Mouse (Mus musculus): ENCODE results near the gene Pi4kb. TPM values are rescaled to one million over a fixed set of nuclear protein-coding genes. Genes with fewer than 3 reads are reported as not detected.

The Pi4kb gene
- polyA plus RNA-seq, 1 experiment from 2014 or later, result 22.1 TPM

GRCm38 (mm10) chr3:94952806-94953205 is 21.7 kb upstream of the Pi4kb start:
- Histone ChIP-seq H3K4me3 (ENCODE audit: low read length) (peak overlapping the region; percentile 80), H3K9me3 (ENCODE audit: control insufficient read depth, low read length) (no peaks in the 10 kb centered on the region), H3K36me3 (ENCODE audit: control insufficient read depth, insufficient read depth, low read length) (peaks cover 18% of the 10 kb centered on the region), H3K27me3 (replicated peaks; ENCODE audit: control insufficient read depth, insufficient read depth, low read length) (no peaks in the 10 kb centered on the region), H3K4me1 (ENCODE audit: control insufficient read depth, insufficient read depth, low read depth, low read length) (peaks cover 10% of the 10 kb centered on the region), H3K4me2 (ENCODE audit: low read length) (peak overlapping the region; percentile 57), H3K27ac (ENCODE audit: low read depth, low read length) (no peak overlapping the region), H3K9ac (ENCODE audit: low read depth, low read length) (no peak overlapping the region)
- ATAC-seq, result no peak
- 71% methylated on average over 5 of the region's 5 CpGs for WGBS

GRCm38 (mm10) chr3:94953384-94953763 is 21.2 kb upstream of the Pi4kb start:
- no peak for ATAC-seq
- 13% methylated on average over 9 of the region's 9 CpGs for WGBS

GRCm38 (mm10) chr3:94953764-94954616 is 20.5 kb upstream of the Pi4kb start, which contains the start of gene Rfx5:
Rfx5 (plus strand) TSS chr3:94954075.
- WGBS, result under 1% methylated on average over 50 of the region's 50 CpGs
- peak within 1 kb of the TSS; percentile 95 for H3K27ac ChIP-seq (ENCODE audit: low read depth, low read length)
- H3K4me1 ChIP-seq (ENCODE audit: control insufficient read depth, insufficient read depth, low read depth, low read length), result peaks cover 10% of the 10 kb centered on the region
- H3K27me3 ChIP-seq (replicated peaks; ENCODE audit: control insufficient read depth, insufficient read depth, low read length), result no peaks in the 10 kb centered on the region
- H3K4me3 ChIP-seq (ENCODE audit: low read length), result peak within 1 kb of the TSS; percentile 80
- H3K9me3 ChIP-seq (ENCODE audit: control insufficient read depth, low read length), result no peaks in the 10 kb centered on the region
- H3K9ac ChIP-seq (ENCODE audit: low read depth, low read length), result peak within 1 kb of the TSS; percentile 89
- peak; percentile 97 for ATAC-seq
- peak within 1 kb of the TSS; percentile 57 for H3K4me2 ChIP-seq (ENCODE audit: low read length)
- H3K36me3 ChIP-seq (ENCODE audit: control insufficient read depth, insufficient read depth, low read length), result peaks cover 26% of the 10 kb centered on the region

More at GRCm38 (mm10) chr3:94953384-94953763, 21.2 kb upstream of the Pi4kb start:
- H3K27ac ChIP-seq (ENCODE audit: low read depth, low read length), result peak overlapping the region; percentile 95
- H3K9me3 ChIP-seq (ENCODE audit: control insufficient read depth, low read length), result no peaks in the 10 kb centered on the region
- H3K27me3 ChIP-seq (replicated peaks; ENCODE audit: control insufficient read depth, insufficient read depth, low read length), result no peaks in the 10 kb centered on the region
- H3K4me2 ChIP-seq (ENCODE audit: low read length), result peak overlapping the region; percentile 57
- H3K36me3 ChIP-seq (ENCODE audit: control insufficient read depth, insufficient read depth, low read length), result peaks cover 23% of the 10 kb centered on the region
- peak overlapping the region; percentile 56 for H3K9ac ChIP-seq (ENCODE audit: low read depth, low read length)
- H3K4me3 ChIP-seq (ENCODE audit: low read length), result peak overlapping the region; percentile 80
- H3K4me1 ChIP-seq (ENCODE audit: control insufficient read depth, insufficient read depth, low read depth, low read length), result peaks cover 10% of the 10 kb centered on the region

GRCm38 (mm10) chr3:94958295-94958694 is 16.2 kb upstream of the Pi4kb start:
- Histone ChIP-seq H3K9me3 (ENCODE audit: control insufficient read depth, low read length) (no peaks in the 10 kb centered on the region), H3K4me2 (ENCODE audit: low read length) (no peak overlapping the region), H3K36me3 (ENCODE audit: control insufficient read depth, insufficient read depth, low read length) (peaks cover 26% of the 10 kb centered on the region), H3K27ac (ENCODE audit: low read depth, low read length) (no peak overlapping the region), H3K4me3 (ENCODE audit: low read length) (no peak overlapping the region), H3K27me3 (replicated peaks; ENCODE audit: control insufficient read depth, insufficient read depth, low read length) (no peaks in the 10 kb centered on the region), H3K4me1 (ENCODE audit: control insufficient read depth, insufficient read depth, low read depth, low read length) (peaks cover 10% of the 10 kb centered on the region), H3K9ac (ENCODE audit: low read depth, low read length) (no peak overlapping the region)
- no peak for ATAC-seq
- 90% methylated on average over 8 of the region's 8 CpGs for WGBS

GRCm38 (mm10) chr3:94959871-94960270 is 14.7 kb upstream of the Pi4kb start:
- ATAC-seq, result no peak
- Histone ChIP-seq H3K4me2 (ENCODE audit: low read length) (no peak overlapping the region), H3K4me1 (ENCODE audit: control insufficient read depth, insufficient read depth, low read depth, low read length) (peaks cover 7% of the 10 kb centered on the region), H3K9ac (ENCODE audit: low read depth, low read length) (no peak overlapping the region), H3K27ac (ENCODE audit: low read depth, low read length) (no peak overlapping the region), H3K36me3 (ENCODE audit: control insufficient read depth, insufficient read depth, low read length) (peaks cover 26% of the 10 kb centered on the region), H3K27me3 (replicated peaks; ENCODE audit: control insufficient read depth, insufficient read depth, low read length) (no peaks in the 10 kb centered on the region), H3K4me3 (ENCODE audit: low read length) (no peak overlapping the region), H3K9me3 (ENCODE audit: control insufficient read depth, low read length) (no peaks in the 10 kb centered on the region)
- 55% methylated on average over 8 of the region's 8 CpGs for whole genome bisulfite sequencing

- no peak overlapping the region for H3K4me3 ChIP-seq (ENCODE audit: low read length)
- 0 out of 2 replicates have a peak, but pooled peaks have one; percentile 34 for ATAC-seq
- H3K4me2 ChIP-seq (ENCODE audit: low read length), result no peak overlapping the region
- peaks cover 3% of the 10 kb centered on the region for H3K4me1 ChIP-seq (ENCODE audit: control insufficient read depth, insufficient read depth, low read depth, low read length)
- peaks cover 26% of the 10 kb centered on the region for H3K36me3 ChIP-seq (ENCODE audit: control insufficient read depth, insufficient read depth, low read length)
- no peaks in the 10 kb centered on the region for H3K27me3 ChIP-seq (replicated peaks; ENCODE audit: control insufficient read depth, insufficient read depth, low read length)
- no peak overlapping the region for H3K27ac ChIP-seq (ENCODE audit: low read depth, low read length)
- 47% methylated on average over 5 of the region's 5 CpGs for WGBS
- H3K9ac ChIP-seq (ENCODE audit: low read depth, low read length), result no peak overlapping the region
- H3K9me3 ChIP-seq (ENCODE audit: control insufficient read depth, low read length), result no peaks in the 10 kb centered on the region
Measured at GRCm38 (mm10) chr3:94960322-94960721, 14.2 kb upstream of the Pi4kb start.

GRCm38 (mm10) chr3:94964989-94965388 is 9.5 kb upstream of the Pi4kb start:
- no peak overlapping the region for H3K4me2 ChIP-seq (ENCODE audit: low read length)
- H3K27me3 ChIP-seq (replicated peaks; ENCODE audit: control insufficient read depth, insufficient read depth, low read length), result no peaks in the 10 kb centered on the region
- no peak overlapping the region for H3K4me3 ChIP-seq (ENCODE audit: low read length)
- 100% methylated on average over 1 of the region's 1 CpGs for WGBS
- H3K9me3 ChIP-seq (ENCODE audit: control insufficient read depth, low read length), result no peaks in the 10 kb centered on the region
- no peaks in the 10 kb centered on the region for H3K4me1 ChIP-seq (ENCODE audit: control insufficient read depth, insufficient read depth, low read depth, low read length)
- no peak for ATAC-seq
- no peaks in the 10 kb centered on the region for H3K36me3 ChIP-seq (ENCODE audit: control insufficient read depth, insufficient read depth, low read length)
- no peak overlapping the region for H3K27ac ChIP-seq (ENCODE audit: low read depth, low read length)
- H3K9ac ChIP-seq (ENCODE audit: low read depth, low read length), result no peak overlapping the region

- H3K9ac ChIP-seq (ENCODE audit: low read depth, low read length), result no peak overlapping the region
- no peaks in the 10 kb centered on the region for H3K9me3 ChIP-seq (ENCODE audit: control insufficient read depth, low read length)
- no peaks in the 10 kb centered on the region for H3K36me3 ChIP-seq (ENCODE audit: control insufficient read depth, insufficient read depth, low read length)
- no peaks in the 10 kb centered on the region for H3K4me1 ChIP-seq (ENCODE audit: control insufficient read depth, insufficient read depth, low read depth, low read length)
- 67% methylated on average over 1 of the region's 1 CpGs for WGBS
- no peak overlapping the region for H3K27ac ChIP-seq (ENCODE audit: low read depth, low read length)
- H3K27me3 ChIP-seq (replicated peaks; ENCODE audit: control insufficient read depth, insufficient read depth, low read length), result no peaks in the 10 kb centered on the region
- no peak overlapping the region for H3K4me3 ChIP-seq (ENCODE audit: low read length)
- ATAC-seq, result no peak
- H3K4me2 ChIP-seq (ENCODE audit: low read length), result no peak overlapping the region
Measured at GRCm38 (mm10) chr3:94965878-94966277, 8.7 kb upstream of the Pi4kb start.

GRCm38 (mm10) chr3:94972552-94972951 is 2.0 kb upstream of the Pi4kb start:
- Histone ChIP-seq H3K4me3 (ENCODE audit: low read length) (no peak overlapping the region), H3K9ac (ENCODE audit: low read depth, low read length) (no peak overlapping the region), H3K4me2 (ENCODE audit: low read length) (no peak overlapping the region), H3K36me3 (ENCODE audit: control insufficient read depth, insufficient read depth, low read length) (no peaks in the 10 kb centered on the region), H3K27ac (ENCODE audit: low read depth, low read length) (no peak overlapping the region), H3K9me3 (ENCODE audit: control insufficient read depth, low read length) (no peaks in the 10 kb centered on the region), H3K4me1 (ENCODE audit: control insufficient read depth, insufficient read depth, low read depth, low read length) (peaks cover 11% of the 10 kb centered on the region), H3K27me3 (replicated peaks; ENCODE audit: control insufficient read depth, insufficient read depth, low read length) (no peaks in the 10 kb centered on the region)
- no peak for ATAC-seq
- whole genome bisulfite sequencing, result 94% methylated on average over 3 of the region's 3 CpGs

Measured in hindbrain, embryonic 16.5 days (tissue).